Mouse (Mus musculus) neural tube, embryonic 12.5 days (tissue): ENCODE measurements around the gene Pla2g4b. TPM values are rescaled to one million over a fixed set of nuclear protein-coding genes. Genes with fewer than 3 reads are reported as not detected.

Source experiments
- ATAC-seq: fragments of 200-750 bp; cut with Nextera tagmentation; 2 replicates; pipeline ENCODE4 v1.8.0; 2017; ENCODE audit warnings: low read depth, mild to moderate bottlenecking, moderate TSS enrichment, moderate library complexity; ENCODE audit not compliant: low FRiP score
- H3K27ac ChIP-seq: fragments of 300-500 bp; sonication (generic); 2 replicates; pipeline ENCODE4 v1.5.1; 2016
- H3K27me3 ChIP-seq: fragments of 300-500 bp; sonication (generic); replicated peaks from 2 replicates; pipeline ENCODE4 v1.6.1; 2016; ENCODE audit warnings: mild to moderate bottlenecking
- H3K36me3 ChIP-seq: fragments of 300-500 bp; sonication (generic); 2 replicates; pipeline ENCODE4 v1.6.1; 2016; ENCODE audit warnings: mild to moderate bottlenecking
- H3K4me1 ChIP-seq: fragments of 300-500 bp; sonication (generic); 2 replicates; pipeline ENCODE4 v1.6.1; 2016
- H3K4me2 ChIP-seq: fragments of 300-500 bp; sonication (generic); replicated peaks from 2 replicates; pipeline ENCODE4 v1.6.1; 2016; ENCODE audit warnings: mild to moderate bottlenecking
- H3K4me3 ChIP-seq: fragments of 300-500 bp; sonication (generic); 2 replicates; pipeline ENCODE4 v1.5.1; 2016
- H3K9ac ChIP-seq: fragments of 300-500 bp; sonication (generic); 2 replicates; pipeline ENCODE4 v1.6.1; 2016; ENCODE audit warnings: mild to moderate bottlenecking
- H3K9me3 ChIP-seq: fragments of 300-500 bp; sonication (generic); 2 replicates; pipeline ENCODE4 v1.6.1; 2016; ENCODE audit warnings: mild to moderate bottlenecking
- WGBS: fragments of 180-500 bp; shearing (Covaris S2); methylation state at CpG from one replicate; pipeline ENCODE4 v1.1.7; 2016; 5-methylcytosine and 5-hydroxymethylcytosine counted together
- polyA plus RNA-seq: library from polyadenylated mRNA; unstranded; fragments of >200 nt; fragmentation: Nextera tagmentation; extraction: Ambion mirVana; gene quantifications from 2 replicates; pipeline ENCODE4 v1.2.1, GENCODE M21; 2016

Gene Pla2g4b
- 4.6 and 4.9 TPM in 2 replicates for polyA plus RNA-seq

DNA sequence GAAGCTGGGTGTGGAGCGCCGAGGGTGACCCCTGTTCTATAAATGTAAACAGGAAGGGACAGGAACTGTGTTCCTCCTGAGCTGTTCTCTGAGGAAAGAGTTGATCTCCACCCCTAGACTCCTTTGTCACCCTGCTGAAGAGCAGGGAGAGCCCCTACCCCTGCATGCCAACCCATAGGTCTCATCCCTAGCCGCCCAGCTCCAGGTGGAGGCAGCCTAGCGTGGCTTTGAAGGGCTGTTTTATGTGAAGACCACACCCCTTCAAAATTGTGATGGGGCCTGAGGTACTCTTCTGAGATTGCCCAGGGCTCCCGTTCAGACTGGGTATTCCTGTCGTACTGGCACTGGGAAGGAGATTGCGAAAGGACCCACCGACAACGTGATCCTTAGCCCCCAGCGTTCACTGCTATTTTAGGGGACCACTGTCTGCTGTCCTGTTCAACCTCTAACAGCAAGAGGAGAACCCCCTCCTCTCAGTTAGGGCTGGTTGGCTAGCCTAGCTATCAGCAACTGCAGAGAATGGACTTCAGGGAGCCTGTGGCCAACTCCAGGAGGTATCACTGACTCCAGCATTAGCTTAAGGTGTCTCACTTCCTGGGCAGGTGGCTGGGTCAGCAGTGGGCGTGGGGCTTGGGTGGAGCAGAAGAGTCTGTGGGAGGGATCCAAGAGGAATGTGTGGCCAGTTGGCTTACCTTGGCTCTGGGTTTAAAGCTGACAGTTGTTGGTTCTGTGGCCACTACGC, at the start of gene Pla2g4b:
TSS of gene Pla2g4b (plus strand) at position 692 of the 742 bp plus-strand sequence.
- H3K27ac ChIP-seq, result no peak within 1 kb of the TSS
- H3K4me2 ChIP-seq, result no peak within 1 kb of the TSS
- no peak for ATAC-seq
- 89% methylated on average over 12 of the region's 12 CpGs for WGBS
- peaks cover 6% of the 10 kb centered on the region for H3K4me1 ChIP-seq
- no peaks in the 10 kb centered on the region for H3K9me3 ChIP-seq
- H3K36me3 ChIP-seq, result peaks cover 78% of the 10 kb centered on the region
- H3K27me3 ChIP-seq, result no peaks in the 10 kb centered on the region
- no peak within 1 kb of the TSS for H3K9ac ChIP-seq
- H3K4me3 ChIP-seq, result no peak within 1 kb of the TSS

DNA sequence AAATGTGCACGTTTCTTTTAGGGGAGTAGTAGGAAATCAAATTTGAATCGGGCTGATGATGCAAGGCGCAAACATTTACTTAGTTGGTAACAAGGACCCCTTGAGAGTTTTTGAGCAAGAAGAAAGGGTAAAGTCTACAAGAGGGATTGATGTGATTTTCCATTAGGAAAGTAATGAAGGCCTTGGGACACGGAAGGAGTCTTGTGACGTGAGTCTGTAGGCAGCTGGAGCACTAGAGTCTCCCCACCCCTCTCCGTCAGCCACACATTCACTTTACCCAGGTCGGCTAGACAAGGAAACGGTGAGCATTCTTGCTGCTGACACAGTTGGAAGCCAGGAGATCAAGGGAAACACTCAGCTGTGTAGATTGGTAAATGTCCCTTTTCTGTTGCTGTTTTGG, 47.3 kb upstream of the Pla2g4b start:
- 66% methylated on average over 8 of the region's 8 CpGs for WGBS
- H3K27me3 ChIP-seq, result no peaks in the 10 kb centered on the region
- no peak overlapping the region for H3K9ac ChIP-seq
- no peaks in the 10 kb centered on the region for H3K4me1 ChIP-seq
- H3K9me3 ChIP-seq, result no peaks in the 10 kb centered on the region
- no peaks in the 10 kb centered on the region for H3K36me3 ChIP-seq
- H3K4me2 ChIP-seq, result no peak overlapping the region
- H3K27ac ChIP-seq, result no peak overlapping the region
- H3K4me3 ChIP-seq, result no peak overlapping the region
- no peak for ATAC-seq

DNA sequence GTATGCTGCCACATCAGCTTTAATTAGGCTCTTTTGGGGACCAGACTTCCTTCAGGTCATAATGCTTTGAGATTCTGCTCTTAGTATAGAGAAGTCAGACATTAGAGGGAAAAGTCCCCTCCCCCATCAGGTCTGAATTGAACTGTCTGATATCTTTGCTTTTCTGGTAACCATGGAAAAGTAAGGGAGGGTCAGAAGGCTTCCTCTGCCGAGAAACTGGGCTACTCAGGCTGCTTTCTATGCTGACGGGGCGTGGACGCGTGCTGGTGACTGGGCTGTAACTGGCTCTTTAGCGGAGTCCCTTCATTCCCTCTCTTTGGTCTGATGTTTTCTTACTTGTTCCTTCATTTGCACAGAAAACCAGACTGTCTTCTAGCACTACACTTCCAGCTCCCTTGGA, 46.8 kb upstream of the Pla2g4b start:
- 65% methylated on average over 6 of the region's 6 CpGs for WGBS
- no peak overlapping the region for H3K9ac ChIP-seq
- no peak for ATAC-seq
- H3K4me3 ChIP-seq, result no peak overlapping the region
- no peak overlapping the region for H3K4me2 ChIP-seq
- H3K4me1 ChIP-seq, result no peaks in the 10 kb centered on the region
- no peaks in the 10 kb centered on the region for H3K9me3 ChIP-seq
- no peak overlapping the region for H3K27ac ChIP-seq
- H3K27me3 ChIP-seq, result no peaks in the 10 kb centered on the region
- no peaks in the 10 kb centered on the region for H3K36me3 ChIP-seq

DNA sequence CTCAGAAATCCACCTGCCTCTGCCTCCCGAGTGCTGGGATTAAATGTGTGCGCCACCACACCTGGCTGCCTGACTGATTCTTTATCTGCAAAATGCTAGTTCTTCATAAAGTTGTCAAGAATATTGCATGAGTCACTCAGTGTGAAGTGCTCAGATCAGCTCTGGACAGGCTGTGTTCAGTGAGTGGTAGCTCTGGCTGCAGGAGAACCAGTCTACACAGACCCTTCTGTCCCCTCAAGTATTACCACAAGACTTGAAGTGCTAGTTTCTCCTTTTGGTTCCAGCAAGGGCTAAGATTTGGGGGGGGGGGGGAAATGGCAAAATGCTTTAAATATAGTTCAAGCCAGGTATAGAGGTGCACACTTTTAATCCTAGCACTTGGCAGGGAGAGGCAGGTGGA, 45.8 kb upstream of the Pla2g4b start:
- Histone ChIP-seq H3K9ac (no peak overlapping the region), H3K27me3 (no peaks in the 10 kb centered on the region), H3K27ac (no peak overlapping the region), H3K4me2 (no peak overlapping the region), H3K4me3 (no peak overlapping the region), H3K4me1 (no peaks in the 10 kb centered on the region), H3K36me3 (no peaks in the 10 kb centered on the region), H3K9me3 (no peaks in the 10 kb centered on the region)
- 93% methylated on average over 2 of the region's 2 CpGs for WGBS
- no peak for ATAC-seq

DNA sequence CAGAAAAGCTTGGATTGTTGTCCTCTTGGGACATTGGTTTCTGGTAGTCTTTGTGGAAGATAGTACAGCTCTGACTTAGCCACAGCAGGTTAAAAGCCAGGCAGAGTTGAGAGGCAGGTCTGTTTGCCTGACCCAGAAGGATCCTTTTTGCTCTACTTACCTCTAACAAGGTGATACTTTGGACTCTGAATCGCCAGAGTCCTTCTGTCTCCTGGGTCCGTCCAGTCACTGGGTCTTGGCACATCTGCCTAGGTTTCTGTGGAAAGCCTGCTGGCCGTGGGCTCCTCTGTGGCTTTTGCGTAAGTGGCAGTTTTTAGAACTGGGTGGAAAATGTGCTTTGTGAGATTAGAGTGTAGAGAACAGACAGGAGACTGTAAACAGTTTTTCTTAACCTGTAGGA, 44.3 kb upstream of the Pla2g4b start:
- ATAC-seq, result no peak

DNA sequence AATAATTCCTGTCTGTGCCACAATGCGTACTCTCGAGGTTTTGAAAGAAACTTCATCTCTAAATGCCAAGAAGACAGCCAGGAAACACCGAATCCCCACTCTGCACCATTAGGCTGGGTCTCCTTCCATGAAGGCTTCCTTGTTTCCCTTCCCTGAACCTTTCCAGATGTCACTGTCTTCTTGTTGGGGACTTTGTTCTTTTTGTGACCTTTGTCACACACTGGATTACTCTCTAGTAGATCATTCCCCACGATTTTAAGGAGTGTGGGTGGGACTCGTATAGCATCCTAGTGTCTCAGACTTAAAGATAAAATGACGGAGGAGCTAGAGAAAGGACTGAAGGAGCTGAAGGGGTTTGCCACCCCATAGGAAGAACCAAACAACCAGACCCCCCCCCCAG, 42.3 kb upstream of the Pla2g4b start:
- WGBS, result 87% methylated on average over 6 of the region's 6 CpGs
- Histone ChIP-seq H3K4me2 (no peak overlapping the region), H3K4me3 (no peak overlapping the region), H3K9ac (no peak overlapping the region), H3K27ac (no peak overlapping the region), H3K4me1 (no peaks in the 10 kb centered on the region), H3K9me3 (no peaks in the 10 kb centered on the region), H3K36me3 (no peaks in the 10 kb centered on the region), H3K27me3 (no peaks in the 10 kb centered on the region)
- no peak for ATAC-seq

More for the DNA sequence above, 44.3 kb upstream of the Pla2g4b start:
- Histone ChIP-seq H3K9ac (no peak overlapping the region), H3K4me2 (no peak overlapping the region), H3K36me3 (no peaks in the 10 kb centered on the region), H3K27me3 (no peaks in the 10 kb centered on the region), H3K9me3 (no peaks in the 10 kb centered on the region), H3K4me3 (no peak overlapping the region), H3K27ac (no peak overlapping the region), H3K4me1 (no peaks in the 10 kb centered on the region)
- 92% methylated on average over 4 of the region's 4 CpGs for WGBS

DNA sequence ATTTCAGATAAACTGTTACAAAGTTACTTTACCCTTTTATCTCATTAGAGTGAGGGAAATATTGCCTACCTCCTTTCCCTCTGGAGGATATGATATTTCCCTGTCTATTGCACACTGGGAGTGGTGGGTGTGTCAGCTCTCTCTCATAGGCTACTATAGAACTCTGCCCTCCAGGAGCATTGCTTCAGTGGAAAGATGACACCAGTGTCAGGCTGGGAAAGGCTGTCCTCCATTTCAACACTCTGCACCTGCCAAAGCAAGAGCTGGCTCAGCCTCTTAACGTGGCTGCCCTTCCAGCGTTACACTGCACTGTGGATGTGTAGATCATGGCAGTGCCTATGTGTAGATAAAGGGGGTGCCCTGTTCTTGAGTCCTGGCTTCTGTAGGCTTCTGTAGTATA, 40.9 kb upstream of the Pla2g4b start:
- no peak overlapping the region for H3K9ac ChIP-seq
- no peaks in the 10 kb centered on the region for H3K4me1 ChIP-seq
- ATAC-seq, result no peak
- no peak overlapping the region for H3K4me2 ChIP-seq
- no peaks in the 10 kb centered on the region for H3K27me3 ChIP-seq
- 84% methylated on average over 2 of the region's 2 CpGs for WGBS
- no peaks in the 10 kb centered on the region for H3K9me3 ChIP-seq
- no peak overlapping the region for H3K27ac ChIP-seq
- H3K4me3 ChIP-seq, result no peak overlapping the region
- H3K36me3 ChIP-seq, result no peaks in the 10 kb centered on the region

DNA sequence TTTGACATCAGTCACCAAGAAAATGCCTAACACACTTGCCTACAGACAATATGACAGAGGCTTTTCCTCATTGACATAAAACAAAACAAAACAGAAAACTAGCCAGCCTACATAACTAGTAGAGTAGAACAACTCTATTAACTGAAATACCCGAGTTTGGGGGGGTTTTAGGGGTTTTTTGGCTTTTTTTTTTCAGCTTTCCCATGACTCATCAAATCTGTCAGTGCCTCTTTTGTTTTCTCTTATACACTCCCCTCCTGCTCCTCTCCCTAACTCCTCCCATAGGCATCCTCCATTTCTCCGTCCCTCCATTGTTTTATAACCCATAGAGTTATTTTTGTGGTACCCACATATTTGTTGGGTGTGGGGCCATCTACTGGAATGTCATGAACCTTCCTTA, 39.7 kb upstream of the Pla2g4b start:
- 57% methylated on average over 2 of the region's 2 CpGs for WGBS
- Histone ChIP-seq H3K9ac (no peak overlapping the region), H3K4me1 (no peaks in the 10 kb centered on the region), H3K4me2 (no peak overlapping the region), H3K4me3 (no peak overlapping the region), H3K36me3 (no peaks in the 10 kb centered on the region; the same call in 1 of the 2 replicates), H3K27ac (no peak overlapping the region), H3K9me3 (no peaks in the 10 kb centered on the region), H3K27me3 (no peaks in the 10 kb centered on the region)
- ATAC-seq, result no peak

DNA sequence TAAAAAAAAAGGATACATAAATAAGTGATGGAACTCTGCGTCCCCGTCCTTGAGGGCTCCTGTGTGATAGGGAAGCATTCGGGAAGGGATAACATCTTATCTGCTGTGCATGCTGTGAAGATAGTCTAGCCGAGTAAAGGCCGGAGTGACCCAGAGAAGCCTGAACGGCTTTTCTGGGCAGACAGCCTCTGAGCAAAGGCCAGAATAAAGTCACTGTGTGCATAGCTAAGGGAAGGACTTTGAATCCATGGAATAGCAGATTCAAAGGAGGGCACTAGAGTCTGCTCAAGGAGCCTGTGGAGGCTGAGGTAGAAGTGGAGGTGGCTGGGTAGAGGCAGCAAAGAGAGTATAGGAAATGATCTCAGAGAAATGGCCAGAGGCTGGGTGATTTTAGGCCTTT, 38.4 kb upstream of the Pla2g4b start:
- no peak overlapping the region for H3K27ac ChIP-seq
- H3K4me1 ChIP-seq, result no peaks in the 10 kb centered on the region
- H3K4me2 ChIP-seq, result no peak overlapping the region
- H3K9ac ChIP-seq, result no peak overlapping the region
- ATAC-seq, result no peak
- H3K4me3 ChIP-seq, result no peak overlapping the region
- H3K27me3 ChIP-seq, result no peaks in the 10 kb centered on the region
- no peaks in the 10 kb centered on the region; the same call in 1 of the 2 replicates for H3K36me3 ChIP-seq
- H3K9me3 ChIP-seq, result no peaks in the 10 kb centered on the region
- WGBS, result 92% methylated on average over 6 of the region's 6 CpGs

DNA sequence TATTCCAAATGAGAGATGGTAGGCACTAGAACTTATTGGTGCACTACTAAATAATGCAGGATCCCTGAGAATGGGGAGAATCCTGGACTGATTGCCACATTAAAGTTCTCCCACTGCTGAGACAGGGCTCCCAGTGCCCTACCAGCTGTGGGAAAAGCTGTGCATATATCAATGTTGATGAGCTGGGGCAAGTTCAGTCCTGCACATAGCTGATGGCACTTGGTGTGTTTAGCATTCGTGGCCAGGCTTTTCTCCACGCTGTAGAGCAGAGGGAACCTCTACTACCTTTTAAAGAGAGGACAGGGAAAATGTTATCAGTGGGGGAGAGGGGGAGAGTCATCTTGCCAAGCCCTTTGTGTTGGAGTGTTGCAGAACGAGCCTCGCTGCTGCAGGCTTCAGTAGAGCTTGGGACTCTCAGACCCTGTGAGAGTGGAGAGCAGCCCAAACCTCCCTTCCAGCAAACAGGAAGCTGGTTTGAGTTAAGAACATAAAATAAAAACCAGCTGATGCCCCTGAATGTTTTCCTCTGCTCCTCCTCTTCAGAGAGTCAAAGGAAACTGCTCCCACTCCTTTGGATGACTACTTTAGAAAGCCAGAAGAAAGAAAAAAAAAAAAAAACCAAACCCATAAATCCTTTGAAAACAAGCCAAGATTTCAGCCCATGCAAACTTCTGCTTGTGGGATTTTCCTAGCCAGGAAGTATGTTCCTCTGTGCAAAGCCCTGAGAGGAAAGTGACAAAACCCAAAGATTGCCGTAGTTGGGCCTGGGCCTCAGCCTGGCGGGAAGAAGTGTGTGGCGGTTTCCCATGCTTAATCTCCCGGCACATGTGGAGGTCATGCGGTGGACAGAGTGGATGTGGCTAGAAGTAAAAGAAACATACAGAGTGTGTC, 37.6 kb upstream of the Pla2g4b start:
- H3K9ac ChIP-seq, result no peak overlapping the region
- H3K27ac ChIP-seq, result no peak overlapping the region
- H3K4me3 ChIP-seq, result no peak overlapping the region
- no peaks in the 10 kb centered on the region for H3K4me1 ChIP-seq
- no peaks in the 10 kb centered on the region for H3K27me3 ChIP-seq
- H3K9me3 ChIP-seq, result no peaks in the 10 kb centered on the region
- no peak for ATAC-seq
- H3K36me3 ChIP-seq, result no peaks in the 10 kb centered on the region; the same call in 1 of the 2 replicates
- WGBS, result 72% methylated on average over 9 of the region's 9 CpGs
- H3K4me2 ChIP-seq, result no peak overlapping the region

DNA sequence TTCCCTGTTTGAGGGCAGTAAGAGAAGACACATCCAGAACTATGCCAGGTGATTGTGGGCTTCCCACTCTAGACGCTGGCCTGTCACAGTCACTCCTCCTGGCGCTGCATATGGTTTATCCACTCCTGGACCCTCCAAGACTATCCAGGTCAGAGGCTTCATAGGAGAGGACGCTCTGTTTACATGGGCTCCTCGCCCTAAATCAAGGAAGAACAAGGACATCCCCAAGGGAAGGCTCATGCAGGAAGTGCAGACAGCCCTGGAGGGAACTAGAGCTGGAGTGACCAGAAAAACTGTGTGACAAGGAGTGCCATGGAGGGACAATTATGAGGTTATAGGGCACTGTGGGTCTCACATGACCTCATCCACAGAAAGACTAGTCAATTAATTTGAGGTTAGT, 35.9 kb upstream of the Pla2g4b start:
- no peaks in the 10 kb centered on the region for H3K4me1 ChIP-seq
- no peak overlapping the region for H3K4me2 ChIP-seq
- ATAC-seq, result no peak
- H3K27ac ChIP-seq, result no peak overlapping the region
- 84% methylated on average over 4 of the region's 4 CpGs for WGBS
- H3K36me3 ChIP-seq, result no peaks in the 10 kb centered on the region; the same call in 1 of the 2 replicates
- H3K9ac ChIP-seq, result no peak overlapping the region
- no peaks in the 10 kb centered on the region for H3K9me3 ChIP-seq
- H3K27me3 ChIP-seq, result no peaks in the 10 kb centered on the region
- no peak overlapping the region for H3K4me3 ChIP-seq

DNA sequence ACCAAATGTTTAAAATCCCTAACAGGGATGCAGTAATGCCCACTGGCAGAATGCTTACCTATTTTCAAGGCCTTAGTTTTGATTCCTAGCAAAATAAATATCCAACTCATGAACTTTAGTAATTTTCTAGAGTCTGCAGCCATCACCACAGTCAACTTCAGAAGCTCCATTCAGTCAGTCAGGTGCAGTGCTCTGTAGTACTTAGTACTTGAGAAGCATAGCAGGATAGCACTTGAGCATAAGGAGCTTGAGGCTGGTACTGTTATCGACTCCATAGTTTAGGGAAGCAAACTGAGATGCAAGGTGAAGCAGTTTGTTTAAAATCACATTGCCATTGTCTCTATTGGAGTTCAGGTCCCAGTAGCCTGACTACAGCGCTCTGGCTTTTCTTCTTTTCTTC, 33.5 kb upstream of the Pla2g4b start:
- H3K36me3 ChIP-seq, result peaks cover 2% of the 10 kb centered on the region; the same call in 1 of the 2 replicates
- no peak overlapping the region for H3K27ac ChIP-seq
- H3K9me3 ChIP-seq, result no peaks in the 10 kb centered on the region
- H3K4me1 ChIP-seq, result no peaks in the 10 kb centered on the region
- H3K4me2 ChIP-seq, result no peak overlapping the region
- ATAC-seq, result no peak
- no peaks in the 10 kb centered on the region for H3K27me3 ChIP-seq
- H3K4me3 ChIP-seq, result no peak overlapping the region
- no peak overlapping the region for H3K9ac ChIP-seq
- WGBS, result 96% methylated on average over 2 of the region's 2 CpGs
